Mouse (Mus musculus): ENCODE results near the gene Smdt1. TPM values are rescaled to one million over a fixed set of nuclear protein-coding genes. Genes with fewer than 3 reads are reported as not detected.
A peak's percentile ranks its signal among the peaks of the same experiment; 100 is the strongest.

Gene Smdt1
- polyA plus RNA-seq, 1 experiment from 2014 or later: 267 TPM

DNA sequence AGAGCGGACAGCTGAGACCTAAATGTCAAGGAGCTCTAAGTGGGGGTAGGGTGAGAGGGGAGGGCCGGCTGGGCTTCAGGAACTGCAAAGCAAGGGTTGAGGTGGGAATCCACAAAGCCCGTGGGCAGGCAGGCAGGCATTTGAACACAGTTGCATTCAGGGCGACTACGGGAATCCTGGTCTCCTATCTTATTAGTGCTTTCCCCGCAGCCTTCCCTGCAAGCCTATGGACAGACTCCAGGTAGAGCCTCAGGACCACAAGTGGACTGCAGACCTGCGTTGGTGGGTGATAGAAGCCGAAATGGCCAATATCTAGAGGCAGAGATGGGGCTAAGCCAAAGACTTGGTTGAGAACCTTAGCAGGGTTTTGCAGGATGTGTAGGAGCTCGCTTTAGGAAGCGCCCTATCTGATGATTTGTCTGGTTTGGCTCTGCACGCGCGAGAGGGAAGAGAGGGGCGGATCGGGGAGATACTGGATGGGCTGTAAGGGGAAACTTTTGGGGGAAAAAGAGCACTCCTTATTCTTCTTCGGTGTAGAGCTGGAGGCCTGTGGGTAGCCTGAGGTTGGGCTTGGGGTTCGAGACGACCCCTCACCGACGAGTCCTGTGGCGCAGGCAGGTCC, 1.8 kb downstream of the Smdt1 start:
- H3K36me3 ChIP-seq (ENCODE audit: control insufficient read depth, insufficient read depth, low read length): peaks cover 2% of the 10 kb centered on the region; the same call in 1 of the 2 replicates
- peaks cover 9% of the 10 kb centered on the region; the same call in 1 of the 2 replicates for H3K4me1 ChIP-seq (replicated peaks; ENCODE audit: control insufficient read depth, insufficient read depth, low read length)
- H3K27me3 ChIP-seq (ENCODE audit: control insufficient read depth, insufficient read depth, low read length): peaks cover 7% of the 10 kb centered on the region; the same call in 1 of the 2 replicates
- peak overlapping the region; percentile 53; the same call in 1 of the 2 replicates for H3K9ac ChIP-seq (ENCODE audit: low read depth, low read length)
- H3K27ac ChIP-seq (ENCODE audit: low read depth, low read length): no peak overlapping the region; the same call in 1 of the 2 replicates
- DNase-seq (ENCODE audit: low spot score) (peak; percentile 43), ATAC-seq (ENCODE audit: low FRiP score) (no peak)
- H3K4me2 ChIP-seq (replicated peaks; ENCODE audit: low read depth, low read length): peak overlapping the region; percentile 49
- no peaks in the 10 kb centered on the region for H3K9me3 ChIP-seq (ENCODE audit: control insufficient read depth, low read length)
- H3K4me3 ChIP-seq (ENCODE audit: low read depth, low read length): peak overlapping the region; percentile 29
- WGBS: 43% methylated on average over 21 of the region's 21 CpGs

DNA sequence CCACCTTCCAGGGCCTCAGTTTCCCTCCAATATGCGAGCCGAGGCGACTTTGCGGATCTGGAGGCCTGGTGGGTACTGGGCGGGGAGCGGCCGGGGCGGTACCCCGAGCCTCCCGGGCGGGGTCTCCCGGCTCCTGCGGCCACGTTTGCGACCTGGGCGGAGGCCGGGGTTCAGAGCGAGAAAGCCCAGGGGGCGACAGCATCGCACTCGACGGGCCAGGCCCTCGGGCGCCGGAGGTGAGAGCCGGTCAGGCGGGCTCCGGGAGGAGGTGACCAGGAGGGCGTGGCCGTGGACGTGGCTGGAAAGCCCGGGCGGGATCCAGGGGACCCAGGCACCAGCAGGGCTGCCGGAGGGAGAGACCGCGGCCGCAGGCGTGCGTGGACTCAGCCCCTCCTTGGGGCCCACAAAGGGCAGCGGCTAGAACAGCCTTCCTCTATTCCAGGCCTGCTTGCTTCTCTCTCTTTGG, 2.3 kb downstream of the Smdt1 start:
- Histone ChIP-seq H3K27ac (ENCODE audit: low read depth, low read length) (peak overlapping the region; percentile 4; the same call in 1 of the 2 replicates), H3K27me3 (ENCODE audit: control insufficient read depth, insufficient read depth, low read length) (peaks cover 7% of the 10 kb centered on the region; the same call in 1 of the 2 replicates), H3K36me3 (ENCODE audit: control insufficient read depth, insufficient read depth, low read length) (no peaks in the 10 kb centered on the region), H3K9ac (ENCODE audit: low read depth, low read length) (peak overlapping the region; percentile 53), H3K4me1 (replicated peaks; ENCODE audit: control insufficient read depth, insufficient read depth, low read length) (peaks cover 9% of the 10 kb centered on the region; the same call in 1 of the 2 replicates), H3K4me3 (ENCODE audit: low read depth, low read length) (peak overlapping the region; percentile 29), H3K9me3 (ENCODE audit: control insufficient read depth, low read length) (no peaks in the 10 kb centered on the region), H3K4me2 (replicated peaks; ENCODE audit: low read depth, low read length) (peak overlapping the region; percentile 49)
- no peak for ATAC-seq (ENCODE audit: low FRiP score)
- DNase-seq (ENCODE audit: low spot score): peak; percentile 49
- WGBS: 3% methylated on average over 32 of the region's 40 CpGs

DNA sequence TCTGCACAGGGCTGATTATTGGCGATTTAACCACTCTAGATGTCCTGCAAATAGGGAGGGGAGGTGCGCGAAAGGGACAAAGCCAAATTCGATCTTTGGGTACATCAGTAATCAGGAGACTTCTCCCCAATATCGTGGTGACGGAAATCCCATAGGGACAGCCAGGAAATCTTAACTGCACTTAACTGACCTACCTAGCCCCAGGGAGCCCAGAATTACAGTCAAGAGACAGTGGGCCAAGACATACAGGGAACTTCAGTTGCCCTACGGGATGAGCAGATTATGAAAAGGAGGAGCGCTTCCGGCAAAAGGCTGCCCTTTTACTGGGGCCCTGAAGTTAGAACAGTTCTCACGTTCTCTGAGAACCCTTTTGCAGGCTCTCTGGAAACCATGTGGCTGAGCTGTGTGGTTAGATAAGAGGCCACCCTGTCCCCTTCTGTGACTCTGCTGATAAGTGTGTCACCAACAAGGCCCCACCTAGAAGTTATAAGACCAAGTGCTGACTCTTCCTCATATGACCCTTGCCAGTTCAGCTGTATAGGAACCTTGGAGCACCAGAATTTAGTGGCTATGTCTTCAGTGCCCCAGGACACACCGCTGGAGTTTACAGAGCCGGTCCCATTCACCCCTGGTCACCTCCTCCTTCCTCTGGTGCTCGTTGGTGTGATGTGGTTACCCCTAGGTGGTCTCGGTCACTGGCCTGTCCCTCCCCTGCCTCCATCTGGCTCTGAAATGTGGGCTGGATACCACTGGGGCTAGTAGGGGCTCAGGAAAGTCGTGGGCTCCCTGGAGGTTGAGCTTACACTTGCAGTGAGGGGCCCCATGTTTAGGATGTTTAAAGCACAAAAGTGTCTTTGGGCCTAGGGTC, 3.1 kb downstream of the Smdt1 start:
- ATAC-seq (ENCODE audit: low FRiP score) (no peak), DNase-seq (ENCODE audit: low spot score) (peak; percentile 12)
- Histone ChIP-seq H3K4me2 (replicated peaks; ENCODE audit: low read depth, low read length) (no peak overlapping the region; the same call in 1 of the 2 replicates), H3K4me1 (replicated peaks; ENCODE audit: control insufficient read depth, insufficient read depth, low read length) (peaks cover 9% of the 10 kb centered on the region; the same call in 1 of the 2 replicates), H3K36me3 (ENCODE audit: control insufficient read depth, insufficient read depth, low read length) (no peaks in the 10 kb centered on the region), H3K27ac (ENCODE audit: low read depth, low read length) (peak overlapping the region; percentile 4; the same call in 1 of the 2 replicates), H3K4me3 (ENCODE audit: low read depth, low read length) (no peak overlapping the region; the same call in 1 of the 2 replicates), H3K9ac (ENCODE audit: low read depth, low read length) (peak overlapping the region; percentile 53; the same call in 1 of the 2 replicates), H3K9me3 (ENCODE audit: control insufficient read depth, low read length) (no peaks in the 10 kb centered on the region), H3K27me3 (ENCODE audit: control insufficient read depth, insufficient read depth, low read length) (peaks cover 7% of the 10 kb centered on the region; the same call in 1 of the 2 replicates)
- 65% methylated on average over 15 of the region's 15 CpGs for WGBS

DNA sequence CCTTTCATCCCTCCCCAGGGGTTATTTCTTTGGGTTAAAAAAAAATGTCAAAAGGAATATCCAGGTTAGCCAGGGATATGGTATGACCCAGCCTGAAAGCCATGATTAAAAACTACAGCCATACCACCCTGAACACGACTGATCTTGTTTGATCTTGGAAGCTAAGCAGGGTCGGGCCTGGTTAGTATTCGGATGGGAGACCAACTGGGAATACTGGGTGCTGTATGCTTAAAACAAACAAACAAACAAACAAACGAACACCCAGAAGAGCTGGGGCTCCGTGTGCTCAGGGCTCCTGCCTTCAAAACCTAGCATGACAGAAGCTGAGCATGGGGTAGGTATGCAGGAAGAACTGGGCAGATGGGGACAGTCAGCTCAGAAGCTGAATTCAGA, 3.8 kb downstream of the Smdt1 start:
- ATAC-seq (ENCODE audit: low FRiP score) (no peak), DNase-seq (ENCODE audit: low spot score) (peak; percentile 23)
- Histone ChIP-seq H3K4me2 (replicated peaks; ENCODE audit: low read depth, low read length) (no peak overlapping the region), H3K4me3 (ENCODE audit: low read depth, low read length) (no peak overlapping the region), H3K9me3 (ENCODE audit: control insufficient read depth, low read length) (no peaks in the 10 kb centered on the region), H3K27ac (ENCODE audit: low read depth, low read length) (no peak overlapping the region), H3K4me1 (replicated peaks; ENCODE audit: control insufficient read depth, insufficient read depth, low read length) (peaks cover 7% of the 10 kb centered on the region; the same call in 1 of the 2 replicates), H3K27me3 (ENCODE audit: control insufficient read depth, insufficient read depth, low read length) (peaks cover 7% of the 10 kb centered on the region; the same call in 1 of the 2 replicates), H3K36me3 (ENCODE audit: control insufficient read depth, insufficient read depth, low read length) (no peaks in the 10 kb centered on the region), H3K9ac (ENCODE audit: low read depth, low read length) (no peak overlapping the region)
- 76% methylated on average over 5 of the region's 5 CpGs for WGBS

DNA sequence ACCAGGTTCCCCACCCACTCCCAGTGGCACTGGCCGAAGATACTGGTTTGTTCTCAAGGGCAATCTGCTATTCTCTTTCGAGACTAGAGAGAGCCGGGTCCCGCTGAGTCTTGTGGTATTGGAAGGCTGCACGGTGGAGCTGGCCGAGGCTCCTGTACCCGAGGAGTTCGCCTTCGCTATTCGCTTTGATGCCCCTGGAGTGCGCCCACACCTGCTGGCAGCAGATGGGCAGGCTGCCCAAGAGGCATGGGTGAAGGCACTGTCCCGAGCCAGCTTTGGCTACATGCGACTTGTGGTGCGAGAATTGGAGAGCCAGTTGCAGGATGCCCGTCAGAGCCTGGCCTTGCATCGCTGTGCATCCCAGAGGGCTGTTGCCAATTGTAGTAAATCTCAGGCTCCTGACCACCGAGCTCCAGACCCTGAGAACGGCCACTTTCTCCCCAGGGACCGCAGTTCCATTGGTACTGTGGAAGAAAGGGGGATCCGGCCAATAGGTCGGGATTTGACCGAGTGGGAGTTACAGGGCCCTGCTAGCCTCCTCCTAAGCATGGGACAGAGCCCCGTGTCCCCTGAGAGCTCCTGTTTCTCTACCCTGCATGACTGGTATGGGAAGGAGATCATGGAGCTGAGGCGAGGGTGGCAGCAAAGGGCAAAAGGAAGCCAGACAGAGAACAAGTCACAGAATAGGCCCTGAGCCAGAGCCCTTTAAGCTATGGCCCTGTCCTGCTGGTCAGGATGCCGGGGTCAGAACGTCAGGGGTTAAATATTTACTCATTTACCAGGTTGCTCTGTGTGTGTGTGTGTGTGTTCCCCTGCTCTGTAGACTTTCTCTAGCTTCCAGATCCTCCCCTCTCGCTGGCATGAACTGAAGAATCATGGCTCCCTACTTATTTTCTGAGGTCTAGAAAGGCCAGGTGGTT, 4.9 kb downstream of the Smdt1 start:
- Histone ChIP-seq H3K36me3 (ENCODE audit: control insufficient read depth, insufficient read depth, low read length) (0 out of 2 replicates have a peak, but pooled peaks cover 2% of the 10 kb centered on the region), H3K27ac (ENCODE audit: low read depth, low read length) (no peak overlapping the region), H3K9me3 (ENCODE audit: control insufficient read depth, low read length) (no peaks in the 10 kb centered on the region), H3K9ac (ENCODE audit: low read depth, low read length) (no peak overlapping the region), H3K4me2 (replicated peaks; ENCODE audit: low read depth, low read length) (no peak overlapping the region), H3K4me1 (replicated peaks; ENCODE audit: control insufficient read depth, insufficient read depth, low read length) (peaks cover 4% of the 10 kb centered on the region; the same call in 1 of the 2 replicates), H3K4me3 (ENCODE audit: low read depth, low read length) (no peak overlapping the region), H3K27me3 (ENCODE audit: control insufficient read depth, insufficient read depth, low read length) (peaks cover 7% of the 10 kb centered on the region; the same call in 1 of the 2 replicates)
- ATAC-seq (ENCODE audit: low FRiP score) (no peak), DNase-seq (ENCODE audit: low spot score) (no peak)
- 90% methylated on average over 27 of the region's 27 CpGs for WGBS

DNA sequence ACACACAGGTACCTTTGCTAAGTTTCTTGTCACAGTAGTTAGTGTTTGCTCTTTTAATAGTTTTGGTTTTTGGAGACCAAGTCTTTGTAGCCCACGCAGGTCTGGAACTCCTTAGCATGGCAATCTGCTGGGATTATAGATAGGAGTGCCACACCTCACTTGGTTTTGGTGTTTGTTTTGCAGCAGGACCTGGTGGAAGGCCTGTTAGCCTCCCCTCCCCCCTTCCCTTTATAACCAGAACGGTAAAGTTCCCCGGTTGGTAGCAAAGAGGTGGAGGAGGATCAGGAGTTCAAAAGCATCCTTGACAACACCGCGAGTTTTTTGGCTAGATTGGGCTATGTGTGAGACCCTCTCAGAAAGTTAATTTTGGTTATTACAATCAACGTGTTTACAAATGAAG, 6.2 kb downstream of the Smdt1 start:
- Histone ChIP-seq H3K4me1 (replicated peaks; ENCODE audit: control insufficient read depth, insufficient read depth, low read length) (peaks cover 4% of the 10 kb centered on the region; the same call in 1 of the 2 replicates), H3K9me3 (ENCODE audit: control insufficient read depth, low read length) (no peaks in the 10 kb centered on the region), H3K4me3 (ENCODE audit: low read depth, low read length) (no peak overlapping the region), H3K27ac (ENCODE audit: low read depth, low read length) (no peak overlapping the region), H3K36me3 (ENCODE audit: control insufficient read depth, insufficient read depth, low read length) (0 out of 2 replicates have a peak, but pooled peaks cover 6% of the 10 kb centered on the region), H3K9ac (ENCODE audit: low read depth, low read length) (no peak overlapping the region), H3K27me3 (ENCODE audit: control insufficient read depth, insufficient read depth, low read length) (peaks cover 3% of the 10 kb centered on the region; the same call in 1 of the 2 replicates), H3K4me2 (replicated peaks; ENCODE audit: low read depth, low read length) (no peak overlapping the region)
- WGBS: 88% methylated on average over 6 of the region's 6 CpGs
- DNase-seq (ENCODE audit: low spot score) (no peak), ATAC-seq (ENCODE audit: low FRiP score) (no peak)

DNA sequence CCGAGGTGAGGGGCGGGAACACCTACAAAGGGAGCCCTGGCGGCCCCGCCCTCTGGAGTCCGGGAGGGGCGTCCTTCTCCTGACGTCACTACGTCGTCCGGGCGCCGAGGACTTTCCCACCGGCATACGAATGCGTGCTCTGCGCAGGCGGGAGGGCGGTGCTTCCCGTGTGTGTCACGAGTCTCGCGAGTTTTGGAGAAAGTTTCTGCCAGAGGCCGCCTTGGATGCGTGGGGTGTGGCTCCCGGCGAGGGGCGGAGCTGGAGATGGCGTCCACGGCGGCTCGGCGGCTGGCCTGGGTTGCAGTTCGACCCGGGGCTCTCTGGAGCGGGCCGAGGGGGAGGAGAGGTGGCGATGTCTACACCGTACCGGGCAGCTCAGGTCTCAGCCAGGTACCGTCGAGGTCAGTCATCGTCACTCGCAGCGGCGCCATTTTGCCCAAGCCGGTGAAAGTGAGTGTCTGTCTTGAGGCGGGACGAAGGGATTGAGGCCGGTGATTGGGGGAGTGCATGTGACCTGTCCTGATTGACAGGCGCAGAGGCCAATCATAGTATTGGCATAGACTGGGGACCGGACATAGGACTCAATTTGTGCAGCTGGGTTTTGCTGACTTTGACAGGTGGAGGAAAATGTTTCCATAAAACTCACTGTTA, 7.2 kb downstream of the Smdt1 start:
- Histone ChIP-seq H3K4me1 (replicated peaks; ENCODE audit: control insufficient read depth, insufficient read depth, low read length) (peaks cover 4% of the 10 kb centered on the region; the same call in 1 of the 2 replicates), H3K4me2 (replicated peaks; ENCODE audit: low read depth, low read length) (peak overlapping the region; percentile 59), H3K9me3 (ENCODE audit: control insufficient read depth, low read length) (no peaks in the 10 kb centered on the region), H3K27me3 (ENCODE audit: control insufficient read depth, insufficient read depth, low read length) (0 out of 2 replicates have a peak, but pooled peaks cover 1% of the 10 kb centered on the region), H3K9ac (ENCODE audit: low read depth, low read length) (peak overlapping the region; percentile 56), H3K27ac (ENCODE audit: low read depth, low read length) (peak overlapping the region; percentile 18; the same call in 1 of the 2 replicates), H3K36me3 (ENCODE audit: control insufficient read depth, insufficient read depth, low read length) (0 out of 2 replicates have a peak, but pooled peaks cover 6% of the 10 kb centered on the region), H3K4me3 (ENCODE audit: low read depth, low read length) (peak overlapping the region; percentile 38)
- WGBS: under 1% methylated on average over 50 of the region's 51 CpGs
- DNase-seq (ENCODE audit: low spot score) (peak; percentile 98), ATAC-seq (ENCODE audit: low FRiP score) (peak; percentile 99)

Data from hindbrain, embryonic 11.5 days (tissue).